Mouse (Mus musculus) stomach, embryonic 14.5 days (tissue): ENCODE measurements around the gene Rnf113a1. TPM values are rescaled to one million over a fixed set of nuclear protein-coding genes. Genes with fewer than 3 reads are reported as not detected.
"Not testable (repeated sequence)": the region's sequence is repeated elsewhere in the genome, so short reads cannot be mapped to it uniquely, and the experiment has no call there.

Experiments used
- ATAC-seq: fragments of 200-750 bp; cut with Nextera tagmentation; 2 replicates; pipeline ENCODE4 v1.8.0; 2017; ENCODE audit warnings: low read depth, moderate TSS enrichment; ENCODE audit not compliant: insufficient number of reproducible peaks, insufficient read depth, low FRiP score
- H3K27ac ChIP-seq: fragments of 300-500 bp; sonication (generic); 2 replicates; pipeline ENCODE4 v1.5.1; 2014; ENCODE audit warnings: mild to moderate bottlenecking, low read length, moderate library complexity, mixed read lengths
- H3K27me3 ChIP-seq: fragments of 300-500 bp; sonication (generic); 2 replicates; pipeline ENCODE4 v1.6.1; 2014; ENCODE audit warnings: low read length, control low read depth, mixed read lengths; ENCODE audit not compliant: control insufficient read depth, insufficient read depth
- H3K36me3 ChIP-seq: fragments of 300-500 bp; sonication (generic); 2 replicates; pipeline ENCODE4 v1.6.1; 2014; ENCODE audit warnings: mild to moderate bottlenecking, control low read depth, low read length, moderate library complexity, mixed read lengths; ENCODE audit not compliant: control insufficient read depth, insufficient read depth
- H3K4me1 ChIP-seq: fragments of 300-500 bp; sonication (generic); 2 replicates; pipeline ENCODE4 v1.6.1; 2014; ENCODE audit warnings: low read length, control low read depth, mixed read lengths; ENCODE audit not compliant: control insufficient read depth, insufficient read depth
- H3K4me2 ChIP-seq: fragments of 300-500 bp; sonication (generic); replicated peaks from 2 replicates; pipeline ENCODE4 v1.6.1; 2014; ENCODE audit warnings: low read depth, low read length, control low read depth
- H3K4me3 ChIP-seq: fragments of 300-500 bp; sonication (generic); 2 replicates; pipeline ENCODE4 v1.5.1; 2014; ENCODE audit warnings: low read depth, low read length, control low read depth
- H3K9ac ChIP-seq: fragments of 300-500 bp; sonication (generic); replicated peaks from 2 replicates; pipeline ENCODE4 v1.6.1; 2014; ENCODE audit warnings: low read depth, mild to moderate bottlenecking, control low read depth, low read length, moderate library complexity, mixed read lengths
- H3K9me3 ChIP-seq: fragments of 300-500 bp; sonication (generic); 2 replicates; pipeline ENCODE4 v1.6.1; 2016; ENCODE audit warnings: low read depth, low read length, control low read depth; ENCODE audit not compliant: control insufficient read depth
- WGBS: fragments of 180-500 bp; shearing (Covaris S2); extraction: QIAGEN DNeasy Blood & Tissue Kit; methylation state at CpG from one replicate; pipeline ENCODE4 v1.1.7; 2014; 5-methylcytosine and 5-hydroxymethylcytosine counted together
- polyA plus RNA-seq: library from polyadenylated mRNA; unstranded; fragments of >200 nt; fragmentation: Nextera tagmentation; extraction: Ambion mirVana; gene quantifications from 2 replicates; pipeline ENCODE4 v1.2.1, GENCODE M21; 2014

The Rnf113a1 gene
- 10.5 and 10.7 TPM in 2 replicates for polyA plus RNA-seq

DNA sequence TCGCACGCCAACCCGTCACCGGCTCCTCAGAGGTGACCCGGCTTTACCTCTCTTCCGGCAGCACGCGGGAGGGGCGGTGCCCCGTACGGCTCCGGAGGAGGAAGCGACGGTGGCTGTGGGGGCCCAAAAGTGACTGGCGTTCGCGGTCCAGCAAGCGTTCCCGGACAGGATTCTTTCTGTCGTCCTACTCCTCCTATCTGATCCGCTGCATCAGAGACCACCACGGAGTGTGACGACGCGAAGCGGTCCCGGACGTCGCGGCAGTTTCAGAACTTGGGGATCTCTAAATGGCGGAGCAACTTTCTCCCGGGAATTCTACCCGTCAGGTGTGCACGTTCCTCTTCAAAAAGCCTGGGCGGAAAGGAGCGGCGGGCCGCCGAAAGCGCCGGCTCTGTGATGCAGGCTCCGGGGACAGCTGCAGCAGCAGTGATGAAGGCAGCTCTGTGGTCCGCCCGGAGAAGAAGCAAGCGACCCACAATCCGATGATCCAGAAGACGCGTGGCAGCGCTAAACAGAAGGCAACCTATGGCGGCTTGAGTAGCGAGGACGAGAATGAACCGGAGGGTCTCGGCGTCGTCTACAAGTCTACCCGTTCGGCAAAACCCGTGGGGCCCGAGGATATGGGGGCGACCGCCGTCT, at the start of gene Rnf113a1, which contains the start of gene Ndufa1:
TSS of gene Rnf113a1 (plus strand) at position 141 of the 639 bp plus-strand sequence.
TSS of gene Ndufa1 (minus strand) at position 59 of the 639 bp plus-strand sequence.
- Histone ChIP-seq H3K36me3 (no peaks in the 10 kb centered on the region), H3K9ac (peak within 1 kb of the TSS; percentile 52)
- 18% methylated on average over 63 of the region's 63 CpGs for WGBS

DNA sequence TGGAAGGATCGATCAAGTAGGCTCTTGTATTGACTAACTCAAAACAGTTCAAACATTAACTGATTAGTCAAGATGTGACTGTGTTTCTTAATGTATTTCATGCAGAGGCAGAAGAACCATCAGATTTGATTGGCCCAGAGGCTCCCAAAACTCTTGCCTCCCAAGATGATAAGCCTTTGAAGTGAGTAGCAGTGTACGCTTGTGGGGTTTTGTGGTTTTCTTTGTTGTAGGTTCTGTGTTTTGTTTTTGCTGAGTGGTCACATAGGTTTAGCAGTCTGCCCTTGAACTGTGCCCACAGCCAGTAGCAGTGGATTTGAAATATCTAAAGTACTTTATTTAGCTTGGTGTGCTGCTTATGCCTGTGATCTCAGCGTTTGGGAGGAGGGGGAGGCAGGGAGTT, 49.3 kb upstream of the Rnf113a1 start:
- no peak overlapping the region for H3K4me3 ChIP-seq
- WGBS, result 92% methylated on average over 3 of the region's 3 CpGs
- no peaks in the 10 kb centered on the region for H3K27me3 ChIP-seq
- H3K4me2 ChIP-seq, result no peak overlapping the region
- no peak overlapping the region for H3K9ac ChIP-seq
- H3K4me1 ChIP-seq, result no peaks in the 10 kb centered on the region
- H3K27ac ChIP-seq, result no peak overlapping the region
- no peaks in the 10 kb centered on the region for H3K9me3 ChIP-seq
- ATAC-seq, result no peak
- H3K36me3 ChIP-seq, result no peaks in the 10 kb centered on the region; the same call in 1 of the 2 replicates

More for the DNA sequence above, at the start of gene Rnf113a1, which contains the start of gene Ndufa1:
- H3K27ac ChIP-seq, result no peak within 1 kb of the TSS
- peak within 1 kb of the TSS; percentile 45 for H3K4me3 ChIP-seq
- peak within 1 kb of the TSS; percentile 49 for H3K4me2 ChIP-seq
- no peaks in the 10 kb centered on the region for H3K27me3 ChIP-seq
- peak; percentile 87 for ATAC-seq
- H3K9me3 ChIP-seq, result no peaks in the 10 kb centered on the region
- no peaks in the 10 kb centered on the region for H3K4me1 ChIP-seq

DNA sequence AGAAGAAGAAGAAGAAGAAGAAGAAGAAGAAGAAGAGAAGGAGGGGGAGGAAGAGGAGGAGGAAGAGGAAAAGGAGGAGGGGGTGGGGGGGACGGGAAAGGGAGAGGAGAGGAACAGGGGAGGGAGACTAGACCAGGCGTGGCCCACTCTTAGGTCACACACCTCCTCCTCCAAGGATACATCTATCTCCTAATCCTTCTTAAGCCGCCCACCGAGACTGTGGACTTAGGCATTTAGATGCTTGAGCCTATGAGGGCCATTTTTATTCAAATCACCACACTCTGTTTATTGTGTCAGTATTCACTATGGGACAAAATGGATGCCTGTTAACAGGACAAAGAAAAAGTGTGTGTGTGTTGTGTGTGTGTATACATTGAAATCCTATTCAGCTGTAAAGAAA, 46.5 kb upstream of the Rnf113a1 start:
- not testable (repeated sequence) for H3K4me1 ChIP-seq, H3K27ac ChIP-seq, H3K4me3 ChIP-seq, H3K9me3 ChIP-seq, H3K36me3 ChIP-seq, H3K27me3 ChIP-seq, ATAC-seq, H3K9ac ChIP-seq, H3K4me2 ChIP-seq
- whole genome bisulfite sequencing, result 71% methylated on average over 2 of the region's 4 CpGs

DNA sequence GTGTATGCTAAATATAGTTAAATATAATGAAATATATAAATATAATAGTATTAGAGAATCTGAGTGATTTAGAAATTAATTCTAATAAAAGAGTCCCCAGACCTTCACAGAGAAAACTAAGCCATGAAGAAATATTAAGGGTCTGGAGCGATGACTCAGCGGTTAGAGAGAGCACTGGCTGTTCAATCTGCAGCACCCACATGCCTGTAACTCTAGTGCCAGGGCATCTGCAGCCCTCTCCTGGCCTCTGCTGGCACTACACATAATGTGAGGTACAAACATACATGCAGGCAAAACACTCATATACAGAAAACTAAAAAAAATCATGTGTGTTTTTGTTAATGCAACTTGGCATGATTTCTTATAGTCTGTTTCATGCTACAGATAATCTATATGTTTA, 46.1 kb upstream of the Rnf113a1 start:
- WGBS, result 89% methylated on average over 2 of the region's 2 CpGs
- Histone ChIP-seq H3K4me3 (no peak overlapping the region), H3K4me2 (no peak overlapping the region), H3K27me3 (no peaks in the 10 kb centered on the region), H3K36me3 (no peaks in the 10 kb centered on the region), H3K4me1 (no peaks in the 10 kb centered on the region), H3K27ac (no peak overlapping the region), H3K9me3 (no peaks in the 10 kb centered on the region), H3K9ac (no peak overlapping the region)
- ATAC-seq, result no peak

DNA sequence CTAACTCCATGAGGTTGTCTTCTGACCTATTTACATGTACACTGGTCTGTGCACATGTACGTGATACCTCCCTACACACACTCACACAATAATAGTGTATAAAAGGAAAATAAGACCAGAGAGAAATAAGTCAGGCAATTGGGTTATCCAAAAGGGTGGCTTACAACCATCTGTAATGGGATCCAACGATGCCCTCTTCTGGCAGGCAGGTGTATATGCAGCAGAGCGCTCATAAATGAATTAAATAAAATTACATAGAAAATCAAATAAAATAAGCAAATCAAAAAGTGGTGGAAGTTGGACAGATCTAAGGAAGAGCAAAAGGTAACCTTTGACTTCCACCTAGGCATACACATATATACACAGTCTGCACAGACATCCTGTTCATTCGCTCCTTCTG, 33.2 kb upstream of the Rnf113a1 start:
- H3K27me3 ChIP-seq, result no peaks in the 10 kb centered on the region
- no peak for ATAC-seq
- 60% methylated on average over 4 of the region's 4 CpGs for WGBS
- no peak overlapping the region for H3K27ac ChIP-seq
- H3K9me3 ChIP-seq, result no peaks in the 10 kb centered on the region
- peaks cover 4% of the 10 kb centered on the region; the same call in 1 of the 2 replicates for H3K36me3 ChIP-seq
- no peaks in the 10 kb centered on the region for H3K4me1 ChIP-seq
- no peak overlapping the region for H3K4me3 ChIP-seq
- H3K9ac ChIP-seq, result no peak overlapping the region
- no peak overlapping the region for H3K4me2 ChIP-seq

DNA sequence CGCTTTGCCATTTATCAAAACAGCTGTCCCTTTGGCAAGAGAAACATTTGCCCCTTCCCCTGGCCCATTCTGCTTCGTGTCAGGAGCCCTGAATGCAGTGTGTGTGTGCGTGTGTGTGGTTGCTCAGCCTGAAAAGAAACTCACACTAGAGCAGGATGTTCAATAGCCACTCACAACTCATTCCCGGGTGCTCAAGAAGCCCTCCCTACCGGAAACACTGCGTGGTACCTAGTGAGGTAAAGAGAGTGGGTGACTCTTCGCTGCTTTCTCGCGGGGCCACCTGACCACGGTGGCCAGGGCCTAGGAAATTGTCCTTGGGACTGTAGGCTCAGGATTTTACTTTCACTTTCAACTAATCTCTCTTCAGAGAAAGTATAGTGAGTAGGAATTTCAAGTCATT, 29.9 kb upstream of the Rnf113a1 start:
- 66% methylated on average over 10 of the region's 10 CpGs for WGBS
- no peak for ATAC-seq
- H3K9ac ChIP-seq, result no peak overlapping the region
- no peak overlapping the region for H3K4me2 ChIP-seq
- H3K4me1 ChIP-seq, result no peaks in the 10 kb centered on the region
- no peak overlapping the region for H3K4me3 ChIP-seq
- no peaks in the 10 kb centered on the region for H3K9me3 ChIP-seq
- H3K36me3 ChIP-seq, result no peaks in the 10 kb centered on the region
- H3K27me3 ChIP-seq, result no peaks in the 10 kb centered on the region
- no peak overlapping the region for H3K27ac ChIP-seq

DNA sequence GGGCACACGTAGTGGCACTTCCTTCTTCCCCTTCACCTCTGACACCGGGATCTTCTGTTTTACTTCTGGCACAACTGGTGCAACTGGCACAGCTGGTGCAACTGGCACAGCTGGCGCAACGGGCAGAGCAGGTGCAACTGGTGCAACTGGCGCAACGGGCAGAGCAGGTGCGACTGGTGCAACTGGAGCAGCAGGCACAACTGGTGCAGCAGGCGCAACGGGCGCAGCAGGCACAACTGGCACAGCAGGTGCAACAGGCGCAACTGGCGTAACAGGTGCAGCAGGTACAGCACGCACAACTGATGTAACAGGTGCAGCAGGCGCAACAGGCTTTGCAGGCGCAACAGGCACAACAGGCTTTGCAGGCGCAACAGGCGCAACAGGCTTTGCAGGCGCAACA, 27.9 kb upstream of the Rnf113a1 start:
- Histone ChIP-seq H3K9me3 (no peaks in the 10 kb centered on the region), H3K27me3 (no peaks in the 10 kb centered on the region), H3K4me2 (no peak overlapping the region), H3K27ac (no peak overlapping the region), H3K4me3 (no peak overlapping the region), H3K4me1 (no peaks in the 10 kb centered on the region), H3K9ac (no peak overlapping the region), H3K36me3 (no peaks in the 10 kb centered on the region)
- 78% methylated on average over 18 of the region's 18 CpGs for WGBS
- ATAC-seq, result no peak

DNA sequence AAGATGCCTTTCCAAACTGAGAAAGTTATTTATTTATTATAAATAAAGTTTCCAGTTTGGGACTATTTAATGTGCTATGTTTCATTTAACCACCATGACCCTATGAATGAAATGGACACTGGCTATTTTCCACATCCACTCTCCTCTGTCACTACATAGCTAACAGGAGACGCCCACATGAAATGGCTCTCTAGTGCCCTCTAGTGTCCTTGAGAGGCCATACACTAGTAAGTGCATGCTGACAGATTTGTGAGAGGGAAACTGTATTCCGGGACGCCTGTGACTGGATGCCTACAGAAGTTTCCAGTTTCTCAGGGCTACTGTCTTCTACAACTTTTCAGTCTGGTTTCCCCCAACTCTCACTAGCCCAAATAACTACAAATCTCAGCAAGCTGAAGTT, 24.0 kb upstream of the Rnf113a1 start:
- Histone ChIP-seq H3K9ac (no peak overlapping the region), H3K4me1 (no peaks in the 10 kb centered on the region), H3K27me3 (no peaks in the 10 kb centered on the region), H3K4me3 (no peak overlapping the region), H3K27ac (no peak overlapping the region), H3K9me3 (no peaks in the 10 kb centered on the region), H3K4me2 (no peak overlapping the region), H3K36me3 (no peaks in the 10 kb centered on the region)
- WGBS, result 48% methylated on average over 3 of the region's 3 CpGs
- no peak for ATAC-seq

DNA sequence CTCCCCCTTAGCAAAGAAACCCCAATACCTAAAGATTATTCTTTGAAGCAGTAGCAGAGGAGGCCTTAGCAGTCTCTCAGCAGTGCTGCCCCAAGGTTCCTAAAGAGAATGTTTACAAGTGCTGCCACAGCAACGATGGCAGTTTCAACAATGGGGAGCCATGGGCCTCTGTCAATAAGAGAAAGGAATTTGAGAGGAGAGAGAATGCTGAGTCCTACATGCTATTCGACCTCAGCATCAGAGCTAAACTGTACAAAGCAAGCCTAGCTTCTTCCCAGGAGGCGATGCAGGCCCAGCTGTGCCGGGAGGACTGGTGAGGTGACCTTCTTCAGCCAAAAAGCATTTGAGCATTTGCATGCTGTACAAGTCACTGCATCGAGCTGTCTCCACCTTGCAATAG, 22.3 kb upstream of the Rnf113a1 start, which contains the start of gene Akap14:
TSS of gene Akap14 (minus strand) at position 101 of the 400 bp plus-strand sequence.
- Histone ChIP-seq H3K27me3 (no peaks in the 10 kb centered on the region), H3K36me3 (no peaks in the 10 kb centered on the region), H3K4me2 (no peak within 1 kb of the TSS), H3K27ac (no peak within 1 kb of the TSS), H3K9ac (no peak within 1 kb of the TSS), H3K4me1 (no peaks in the 10 kb centered on the region), H3K4me3 (no peak within 1 kb of the TSS), H3K9me3 (no peaks in the 10 kb centered on the region)
- no peak for ATAC-seq
- 55% methylated on average over 5 of the region's 5 CpGs for WGBS
